Mouse (Mus musculus) lung, postnatal 0 days (tissue): ENCODE results near the gene Otud7b. TPM values are rescaled to one million over a fixed set of nuclear protein-coding genes. Genes with fewer than 3 reads are reported as not detected.

Experiments
- ATAC-seq: fragments of 200-750 bp; cut with Nextera tagmentation; 2 replicates; pipeline ENCODE4 v1.8.0; 2017; ENCODE audit warnings: moderate library complexity
- DNase-seq: peaks from one replicate; pipeline ENCODE4 v3.0.0-alpha.2; 2016; ENCODE audit warnings: low spot score
- H3K27ac ChIP-seq: fragments of 300-500 bp; sonication (generic); 2 replicates; pipeline ENCODE4 v1.5.1; 2014; ENCODE audit warnings: antibody characterized with exemption, mild to moderate bottlenecking, low read length, mixed read lengths
- H3K27me3 ChIP-seq: fragments of 300-500 bp; sonication (generic); replicated peaks from 2 replicates; pipeline ENCODE4 v1.6.1; 2014; ENCODE audit warnings: low read length, mixed read lengths; ENCODE audit not compliant: insufficient read depth
- H3K36me3 ChIP-seq: fragments of 300-500 bp; sonication (generic); 2 replicates; pipeline ENCODE4 v1.6.1; 2014; ENCODE audit warnings: low read length, mixed read lengths; ENCODE audit not compliant: insufficient read depth
- H3K4me1 ChIP-seq: fragments of 300-500 bp; sonication (generic); 2 replicates; pipeline ENCODE4 v1.6.1; 2014; ENCODE audit warnings: antibody characterized with exemption, low read depth, low read length, mixed read lengths; ENCODE audit not compliant: insufficient read depth
- H3K4me2 ChIP-seq: fragments of 300-500 bp; sonication (generic); replicated peaks from 2 replicates; pipeline ENCODE4 v1.6.1; 2014; ENCODE audit warnings: low read depth, mild to moderate bottlenecking, low read length, moderate library complexity, mixed read lengths
- H3K4me3 ChIP-seq: fragments of 300-500 bp; sonication (generic); 2 replicates; pipeline ENCODE4 v1.5.1; 2014; ENCODE audit warnings: low read depth, low read length
- H3K9ac ChIP-seq: fragments of 300-500 bp; sonication (generic); replicated peaks from 2 replicates; pipeline ENCODE4 v1.6.1; 2014; ENCODE audit warnings: low read depth, mild to moderate bottlenecking
- H3K9me3 ChIP-seq: fragments of 300-500 bp; sonication (generic); 2 replicates; pipeline ENCODE4 v1.6.1; 2016; ENCODE audit warnings: low read length, mixed read lengths
- CTCF ChIP-seq: IDR thresholded peaks from 2 replicates; pipeline ENCODE4 v1.5.1; 2016; ENCODE audit warnings: antibody characterized with exemption, mild to moderate bottlenecking
- EP300 ChIP-seq: IDR thresholded peaks from 2 replicates; pipeline ENCODE4 v1.6.1; 2016; ENCODE audit warnings: antibody characterized with exemption, mild to moderate bottlenecking, control low read depth
- WGBS: fragments of 180-500 bp; shearing (Covaris S2); extraction: QIAGEN DNeasy Blood & Tissue Kit; methylation state at CpG from one replicate; pipeline ENCODE4 v1.1.7; 2014; 5-methylcytosine and 5-hydroxymethylcytosine counted together
- polyA plus RNA-seq: library from polyadenylated mRNA; unstranded; fragments of >200 nt; fragmentation: Nextera tagmentation; extraction: Ambion mirVana; gene quantifications from 2 replicates; pipeline ENCODE4 v1.2.1, GENCODE M21; 2015

Otud7b gene
- polyA plus RNA-seq, 1 experiment from 2014 or later, result 30.2 TPM

DNA sequence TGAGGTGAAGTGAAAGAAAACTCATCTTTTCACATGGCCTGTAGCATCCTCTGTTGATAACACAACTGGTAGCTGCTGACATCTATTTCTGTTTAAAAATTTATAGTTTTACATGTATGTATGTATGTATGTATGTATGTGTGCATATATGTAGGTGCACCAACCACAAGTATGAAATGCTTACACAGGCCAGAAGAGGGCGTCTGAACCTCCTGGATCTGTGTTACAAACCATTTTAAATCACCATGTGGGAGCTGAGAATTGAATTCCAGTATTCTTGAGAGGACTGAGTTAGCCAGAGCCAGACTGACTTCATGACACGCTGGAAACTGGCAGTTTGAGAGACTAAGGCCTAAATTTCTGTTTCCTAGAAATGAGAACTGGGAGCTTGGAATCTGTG, 13.2 kb upstream of the Otud7b start:
- Histone ChIP-seq H3K4me2 (no peak overlapping the region), H3K9ac (no peak overlapping the region), H3K27ac (no peak overlapping the region), H3K4me1 (no peaks in the 10 kb centered on the region), H3K4me3 (no peak overlapping the region), H3K9me3 (no peaks in the 10 kb centered on the region), H3K27me3 (no peaks in the 10 kb centered on the region), H3K36me3 (no peaks in the 10 kb centered on the region)
- TF ChIP-seq CTCF, result peak; percentile 22
- TF ChIP-seq EP300, result no peak
- ATAC-seq (no peak), DNase-seq (no peak)
- WGBS, result 74% methylated on average over 2 of the region's 2 CpGs

DNA sequence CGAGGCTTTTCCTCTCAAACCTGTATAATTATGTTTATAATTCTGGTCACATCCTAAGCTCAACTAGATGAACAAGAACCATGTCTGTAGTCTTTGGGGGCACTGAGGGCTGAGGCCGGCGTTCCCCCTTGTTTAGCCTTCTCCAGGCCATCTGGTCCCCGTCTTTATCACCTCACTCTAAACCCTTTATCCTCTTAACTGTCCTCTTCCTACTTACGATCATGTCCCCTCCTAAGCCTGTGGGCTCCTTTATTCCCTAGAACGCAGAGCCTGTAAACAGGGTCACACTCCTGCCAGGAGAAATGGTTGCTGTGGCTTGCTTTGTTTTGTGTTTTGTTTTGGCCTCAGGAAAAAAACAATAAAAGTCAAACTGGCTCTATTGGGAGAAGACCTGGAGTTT, 12.4 kb upstream of the Otud7b start:
- Histone ChIP-seq H3K36me3 (no peaks in the 10 kb centered on the region), H3K27ac (no peak overlapping the region), H3K9ac (no peak overlapping the region), H3K4me2 (no peak overlapping the region), H3K4me1 (no peaks in the 10 kb centered on the region), H3K9me3 (no peaks in the 10 kb centered on the region), H3K27me3 (no peaks in the 10 kb centered on the region), H3K4me3 (no peak overlapping the region)
- no peak for DNase-seq
- 60% methylated on average over 6 of the region's 6 CpGs for WGBS
- TF ChIP-seq EP300, result no peak
- no peak for TF ChIP-seq CTCF
- ATAC-seq, result no peak

- peak; percentile 57; the same call in 1 of the 2 replicates for ATAC-seq
Observed at GRCm38 (mm10) chr3:96093509-96093908, 10.8 kb upstream of the Otud7b start.

GRCm38 (mm10) chr3:96094203-96094602, 10.1 kb upstream of the Otud7b start:
- 38% methylated on average over 13 of the region's 13 CpGs for WGBS
- DNase-seq (peak; percentile 51), ATAC-seq (peak; percentile 56)
- Histone ChIP-seq H3K36me3 (no peaks in the 10 kb centered on the region), H3K27me3 (no peaks in the 10 kb centered on the region), H3K27ac (no peak overlapping the region), H3K9me3 (no peaks in the 10 kb centered on the region), H3K4me1 (no peaks in the 10 kb centered on the region), H3K9ac (no peak overlapping the region), H3K4me3 (no peak overlapping the region), H3K4me2 (peak overlapping the region; percentile 6; the same call in 1 of the 2 replicates)
- TF ChIP-seq EP300 (no peak), CTCF (no peak)

More at GRCm38 (mm10) chr3:96093509-96093908, 10.8 kb upstream of the Otud7b start:
- Histone ChIP-seq H3K9ac (no peak overlapping the region), H3K27me3 (no peaks in the 10 kb centered on the region), H3K4me1 (no peaks in the 10 kb centered on the region), H3K4me3 (no peak overlapping the region), H3K36me3 (no peaks in the 10 kb centered on the region), H3K4me2 (0 out of 2 replicates have a peak overlapping the region, but pooled peaks have one; percentile 6), H3K27ac (no peak overlapping the region), H3K9me3 (no peaks in the 10 kb centered on the region)
- TF ChIP-seq EP300 (no peak), CTCF (no peak; the same call in 1 of the 2 replicates)
- DNase-seq, result peak; percentile 25
- WGBS, result 52% methylated on average over 13 of the region's 13 CpGs

DNA sequence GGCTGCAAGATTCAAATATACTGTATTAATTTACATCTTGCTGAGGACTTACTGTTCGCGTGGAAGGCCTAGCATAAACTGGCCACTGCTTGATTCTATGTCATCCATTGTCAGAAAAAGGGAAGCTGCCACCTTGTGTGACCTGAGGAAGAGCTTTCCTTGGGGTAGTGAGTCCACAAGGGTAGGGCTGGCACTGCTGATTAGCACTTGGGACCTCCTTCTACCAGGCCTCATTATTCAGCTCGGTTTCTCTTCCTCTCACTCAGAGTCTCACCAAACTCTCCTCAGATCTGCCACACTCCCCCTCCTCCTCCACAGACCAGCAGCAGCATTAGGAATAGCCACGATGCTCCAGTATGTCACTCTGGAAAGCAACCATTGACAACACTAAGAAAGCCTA, 6.2 kb upstream of the Otud7b start:
- DNase-seq (no peak), ATAC-seq (no peak)
- no peak for TF ChIP-seq EP300
- Histone ChIP-seq H3K36me3 (no peaks in the 10 kb centered on the region), H3K4me1 (peaks cover 4% of the 10 kb centered on the region; the same call in 1 of the 2 replicates), H3K4me2 (no peak overlapping the region), H3K9me3 (no peaks in the 10 kb centered on the region), H3K27ac (no peak overlapping the region), H3K27me3 (no peaks in the 10 kb centered on the region), H3K9ac (no peak overlapping the region), H3K4me3 (no peak overlapping the region)
- WGBS, result 59% methylated on average over 4 of the region's 4 CpGs

DNA sequence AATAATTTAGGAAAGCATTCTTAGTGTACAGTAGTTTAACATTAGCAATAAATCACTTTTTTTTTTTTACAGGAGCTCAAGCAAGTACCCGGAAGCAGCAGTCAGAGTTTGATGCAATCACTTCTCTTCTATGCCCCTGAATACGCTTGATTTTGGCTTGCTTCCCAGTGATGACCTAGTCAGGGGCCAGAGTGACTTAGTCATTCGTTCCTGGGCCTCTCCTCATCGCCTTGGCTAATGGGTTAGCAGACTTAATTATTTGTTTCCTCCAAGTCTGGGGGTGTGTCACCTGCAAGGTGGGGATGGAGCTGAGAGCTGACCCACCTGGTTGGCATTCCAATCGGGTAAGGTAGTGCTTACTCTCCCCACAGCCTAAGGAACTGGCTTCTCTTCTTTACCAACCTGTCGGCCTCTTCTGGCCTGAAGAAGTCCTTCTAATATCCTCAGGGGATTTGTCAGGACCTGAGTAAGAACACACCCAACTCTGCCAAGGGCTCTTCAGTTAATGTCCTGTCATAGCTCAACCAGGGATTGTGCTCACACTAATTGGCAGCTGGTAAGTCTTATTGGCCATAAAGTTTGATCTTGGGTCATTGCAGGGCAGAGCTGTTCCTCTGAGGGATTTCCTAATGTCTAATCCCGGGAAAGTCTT, 5.6 kb upstream of the Otud7b start:
- Histone ChIP-seq H3K4me3 (no peak overlapping the region), H3K36me3 (no peaks in the 10 kb centered on the region), H3K4me2 (no peak overlapping the region), H3K27me3 (no peaks in the 10 kb centered on the region), H3K9ac (no peak overlapping the region), H3K4me1 (peaks cover 4% of the 10 kb centered on the region; the same call in 1 of the 2 replicates), H3K27ac (peak overlapping the region; percentile 27; the same call in 1 of the 2 replicates), H3K9me3 (no peaks in the 10 kb centered on the region)
- TF ChIP-seq CTCF (no peak), EP300 (peak; percentile 91)
- WGBS, result 23% methylated on average over 7 of the region's 7 CpGs
- ATAC-seq (peak; percentile 88), DNase-seq (peak; percentile 96)
